Mouse (Mus musculus) G1E-ER4 (cell line): Measurements from ENCODE around the gene Yars. TPM values are rescaled to one million over a fixed set of nuclear protein-coding genes. Genes with fewer than 3 reads are reported as not detected.

ENCODE experiments used
- GATA1 ChIP-seq: IDR thresholded peaks from one replicate; pipeline ENCODE4 v1.8.0; 2012; ENCODE audit warnings: low read length, inconsistent platforms
- polyA plus RNA-seq: library from polyadenylated mRNA; stranded (reverse); fragments of >175 nt; gene quantifications from 2 replicates; pipeline ENCODE4 v1.2.3, GENCODE M21; 2012

Gene Yars
- polyA plus RNA-seq, 1 experiment: 88.4 TPM

DNA sequence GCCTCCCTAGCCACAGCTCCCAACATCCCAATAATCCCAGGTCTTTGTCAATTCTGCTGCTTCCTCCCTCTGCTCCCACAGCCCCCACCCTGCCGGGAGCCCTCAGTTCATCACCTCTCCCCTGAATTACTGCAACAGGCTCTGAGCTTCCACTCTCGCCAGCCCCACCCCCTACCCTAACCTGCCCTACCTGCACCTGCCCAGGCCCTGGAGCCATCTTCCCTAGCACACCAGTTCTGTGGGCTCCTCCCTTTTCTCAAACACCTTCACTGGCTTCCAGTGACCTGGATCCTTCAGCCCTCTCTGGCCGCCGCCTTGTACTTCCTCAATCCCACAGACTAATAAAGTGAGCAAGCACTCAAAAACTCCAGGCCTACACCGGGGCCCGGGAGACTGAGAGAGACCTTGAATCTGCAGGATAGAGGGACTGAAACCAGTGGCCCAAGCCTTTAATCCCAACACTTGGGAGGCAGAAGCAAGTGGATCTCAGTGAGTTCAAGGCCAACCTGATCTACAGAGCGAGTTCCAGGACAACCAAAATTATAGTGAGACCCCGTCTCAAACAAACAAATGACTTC lies 46.8 kb downstream of the Yars start:
- no peak for TF ChIP-seq GATA1

GRCm38 (mm10) chr4:129237843-129238441 lies 48.4 kb downstream of the Yars start:
- no peak for TF ChIP-seq GATA1

DNA sequence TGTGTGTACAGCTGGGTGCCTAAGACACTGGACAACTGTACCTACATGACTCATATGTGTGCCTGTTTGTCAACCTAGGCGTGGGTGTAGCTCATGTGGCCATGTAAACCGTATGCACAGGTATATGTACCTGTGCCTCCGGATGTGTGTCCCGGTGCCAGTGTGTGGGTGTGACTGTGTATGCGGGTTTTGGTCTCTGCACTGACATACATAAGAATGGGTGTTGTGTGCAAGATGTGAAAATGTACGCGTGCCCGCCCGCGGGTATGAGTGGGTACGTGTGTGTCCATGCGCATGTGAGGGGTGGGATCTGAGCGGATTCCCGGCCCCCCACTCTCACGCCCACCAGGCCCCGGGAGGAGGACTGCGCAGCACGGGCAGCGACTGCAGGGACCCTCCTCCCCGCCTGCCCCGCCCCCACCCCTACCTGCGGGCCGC lies 49.0 kb downstream of the Yars start:
- no peak for TF ChIP-seq GATA1

DNA sequence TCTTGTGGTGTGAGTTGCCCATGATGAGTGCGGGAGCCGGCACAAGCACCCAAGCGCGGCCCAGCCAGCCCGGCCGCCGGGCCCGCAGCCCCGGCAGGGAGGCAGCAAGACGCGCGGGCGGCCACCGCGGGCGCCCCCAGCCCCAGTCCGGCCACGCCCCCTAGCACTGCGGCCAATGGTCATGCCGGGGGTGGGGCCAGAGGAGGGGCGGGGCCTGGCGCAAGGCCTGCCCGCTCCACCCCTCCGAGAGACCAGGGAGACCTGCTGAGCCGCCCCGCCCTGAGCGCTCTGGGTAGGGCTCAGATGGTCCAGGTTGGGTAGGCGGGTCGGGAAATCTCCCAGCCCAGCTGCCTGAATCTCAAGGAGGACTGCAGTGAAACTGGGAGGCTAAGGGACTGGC lies 49.5 kb downstream of the Yars start:
- TF ChIP-seq GATA1: no peak

- no peak for TF ChIP-seq GATA1
Measured at GRCm38 (mm10) chr4:129241898-129242297, 52.3 kb downstream of the Yars start.

- no peak for TF ChIP-seq GATA1
Measured at GRCm38 (mm10) chr4:129242327-129242726, 52.8 kb downstream of the Yars start.

DNA sequence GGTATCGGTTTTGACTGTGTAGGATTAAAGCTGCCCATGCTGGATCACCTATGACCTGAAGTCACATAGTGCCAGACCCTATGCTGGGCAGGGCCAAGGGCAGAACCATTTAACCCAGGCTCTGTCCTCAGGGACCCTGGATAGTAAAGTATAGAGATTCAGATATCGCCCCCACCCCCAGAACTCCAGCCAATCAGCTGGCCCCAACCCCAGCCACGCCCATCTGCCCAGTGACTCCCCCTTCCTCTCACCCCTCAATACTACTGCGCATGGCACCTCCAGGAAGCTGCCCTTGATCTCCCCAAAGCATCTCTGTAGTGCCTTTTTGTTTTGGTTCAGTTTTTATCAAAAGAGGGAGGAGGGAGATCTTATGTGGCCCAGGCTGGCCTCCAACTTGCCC lies 53.2 kb downstream of the Yars start:
- TF ChIP-seq GATA1: no peak

GRCm38 (mm10) chr4:129244802-129245201 lies 55.2 kb downstream of the Yars start:
- no peak for TF ChIP-seq GATA1

- no peak for TF ChIP-seq GATA1
Measured at GRCm38 (mm10) chr4:129246360-129247301, 57.1 kb downstream of the Yars start.

GRCm38 (mm10) chr4:129247381-129248242 lies 58.1 kb downstream of the Yars start:
- TF ChIP-seq GATA1: no peak

GRCm38 (mm10) chr4:129248243-129248767 lies 58.7 kb downstream of the Yars start:
- TF ChIP-seq GATA1: no peak

DNA sequence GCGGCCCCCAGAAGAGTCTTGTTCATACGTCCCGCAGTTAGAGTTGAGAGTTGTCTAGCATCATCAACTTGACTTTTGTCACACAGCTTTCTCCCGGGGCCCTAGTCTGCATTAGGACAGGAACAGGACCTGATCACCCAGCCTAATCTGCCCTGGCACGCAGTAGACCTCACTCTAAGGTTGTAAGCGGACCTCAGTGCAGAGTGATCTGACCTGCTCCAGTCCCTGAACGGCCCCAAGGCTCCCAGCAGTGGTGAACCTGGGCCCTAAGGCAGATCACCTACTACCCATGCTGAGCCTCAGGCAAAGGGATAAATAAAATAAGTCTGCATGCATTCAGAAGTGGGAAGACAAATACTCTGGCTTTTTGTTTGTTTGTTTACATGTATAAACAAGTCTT lies 59.7 kb downstream of the Yars start:
- no peak for TF ChIP-seq GATA1

- TF ChIP-seq GATA1: no peak
Measured at GRCm38 (mm10) chr4:129250759-129251481, 61.4 kb downstream of the Yars start.

GRCm38 (mm10) chr4:129251482-129252125 lies 62.0 kb downstream of the Yars start:
- TF ChIP-seq GATA1: no peak

- no peak for TF ChIP-seq GATA1
Measured at GRCm38 (mm10) chr4:129252492-129252891, 62.9 kb downstream of the Yars start.
